Mouse (Mus musculus): ENCODE data around the gene Rorc.

Rorc gene

DNA sequence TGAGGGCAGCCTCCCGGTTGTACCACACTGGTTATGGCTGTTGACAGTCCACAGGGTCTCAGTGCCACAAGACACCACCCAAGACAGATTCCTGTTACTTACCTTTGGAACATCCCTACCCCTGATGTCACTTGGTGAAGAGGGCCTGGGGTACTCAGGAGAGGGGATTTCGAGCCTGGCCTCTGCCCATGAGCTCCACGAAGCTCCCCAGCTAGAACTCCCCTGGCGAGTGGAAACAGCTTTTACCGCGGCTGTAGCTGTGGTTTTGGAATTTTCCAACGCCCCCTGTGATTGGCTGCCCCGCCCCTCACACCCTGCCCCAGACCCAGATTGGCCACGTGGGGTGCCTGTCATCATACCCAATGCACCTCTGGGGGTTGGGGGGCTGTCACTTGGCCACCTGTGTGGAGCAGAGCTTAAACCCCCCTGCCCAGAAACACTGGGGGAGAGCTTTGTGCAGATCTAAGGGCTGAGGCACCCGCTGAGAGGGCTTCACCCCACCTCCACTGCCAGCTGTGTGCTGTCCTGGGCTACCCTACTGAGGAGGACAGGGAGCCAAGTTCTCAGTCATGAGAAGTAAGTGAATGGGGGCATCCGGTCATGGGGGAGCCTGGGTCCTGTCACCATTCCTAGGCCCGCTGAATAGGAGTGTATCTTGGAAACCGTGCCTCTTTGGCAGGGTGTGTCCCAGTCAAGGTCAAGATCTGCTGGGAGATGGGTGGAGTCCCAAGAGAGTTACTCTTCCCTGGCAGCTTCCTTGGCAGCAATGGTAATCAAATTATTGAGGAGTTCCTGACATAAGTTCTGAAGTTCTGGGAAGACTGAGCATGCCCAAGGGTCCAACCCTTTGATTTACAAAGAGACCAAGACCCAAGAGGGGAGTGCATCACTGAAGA, 4.7 kb downstream of the Rorc start:
- no peak for DNase-seq

DNA sequence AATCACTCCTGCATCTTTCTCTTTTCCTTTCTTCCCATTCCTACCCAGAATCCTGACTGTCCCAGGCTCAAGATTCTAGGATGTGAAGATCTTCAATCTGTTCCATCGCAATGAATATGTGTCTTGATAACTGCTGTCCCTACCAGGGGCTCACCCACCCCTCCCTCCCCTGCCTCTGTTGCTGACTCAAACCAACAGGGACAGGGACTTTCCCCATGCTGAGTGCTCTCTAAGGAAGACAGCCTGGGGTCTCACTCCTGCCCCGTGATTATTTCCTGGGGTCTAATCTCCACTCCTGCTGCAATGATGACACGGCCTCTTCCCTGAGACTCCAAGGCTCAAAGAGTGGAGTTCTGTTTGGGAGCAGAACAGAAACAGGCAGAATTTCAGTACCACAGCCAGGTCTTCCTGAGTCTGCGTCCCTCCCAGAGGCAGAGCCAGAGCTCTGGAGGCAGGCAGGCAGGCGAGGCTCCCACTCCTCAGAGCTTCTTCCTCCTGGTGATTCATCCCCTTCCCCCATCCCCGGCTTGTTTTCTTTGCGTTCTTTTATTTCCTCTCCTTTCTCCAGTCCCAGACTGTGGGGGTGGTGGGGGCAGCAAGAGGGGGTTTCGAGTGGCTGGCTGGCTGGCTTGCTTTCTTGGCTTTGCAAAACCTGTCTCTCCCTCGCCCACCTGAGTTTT, 7.4 kb downstream of the Rorc start:
- DNase-seq = no peak

DNA sequence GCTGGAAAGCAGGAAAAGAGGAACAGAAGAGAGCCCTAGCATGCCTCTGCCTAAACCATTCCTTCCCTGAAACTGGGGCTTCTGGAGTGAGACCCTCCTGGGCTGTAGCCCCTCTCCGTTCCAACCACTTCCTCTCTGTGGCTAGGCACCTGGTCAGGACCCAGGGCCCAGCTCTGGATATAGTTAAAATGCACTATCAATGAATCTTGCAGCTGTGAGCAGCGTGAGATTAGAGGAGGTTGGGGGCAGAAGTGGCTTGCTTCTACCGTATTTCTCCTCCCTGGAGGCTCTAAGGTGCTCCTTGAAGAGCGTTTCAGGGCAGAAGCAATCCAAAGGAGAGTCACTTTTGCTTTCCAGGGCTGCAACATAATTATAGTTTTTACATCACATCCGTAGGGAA, 9.7 kb downstream of the Rorc start:
- DNase-seq = no peak

DNA sequence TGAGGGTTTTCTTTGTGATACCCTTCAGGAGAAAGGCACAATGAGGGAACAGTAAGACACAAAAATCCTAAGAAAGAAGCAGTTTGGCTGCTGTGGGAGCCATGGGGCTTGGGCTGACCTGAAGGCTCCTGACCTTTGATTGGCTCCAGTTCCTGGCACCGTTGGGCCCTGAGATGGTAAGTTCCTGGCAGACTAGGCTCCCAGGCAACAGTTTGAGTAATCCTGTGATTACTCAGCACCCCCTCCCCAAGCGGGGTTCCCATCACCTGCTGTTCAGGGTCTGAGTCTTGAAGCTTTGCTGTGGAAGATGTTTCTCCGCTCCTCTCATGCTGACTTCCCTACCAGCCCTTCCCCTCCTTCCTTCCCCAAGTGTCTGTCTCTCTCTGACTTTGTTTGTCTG, 10.9 kb downstream of the Rorc start:
- no peak for DNase-seq

DNA sequence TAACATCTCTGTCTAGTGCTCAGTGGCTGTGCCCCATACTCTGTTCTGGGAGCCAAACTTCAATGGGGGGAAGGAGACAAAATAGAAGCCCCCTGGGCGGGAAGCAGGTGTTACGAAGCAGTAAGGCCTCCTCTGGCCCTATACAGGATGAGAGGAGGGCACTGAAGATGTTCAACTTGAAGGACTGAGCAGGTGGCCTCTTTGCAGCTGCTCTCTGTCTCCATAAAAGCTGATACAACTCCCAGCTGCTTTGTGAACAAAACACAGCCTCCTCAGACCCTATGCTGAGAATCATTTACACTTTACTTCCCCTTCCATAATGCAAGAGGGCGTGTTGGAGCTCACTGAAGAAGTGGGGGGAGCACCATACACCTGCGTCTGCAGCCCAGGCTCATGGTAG, 14.1 kb downstream of the Rorc start:
- DNase-seq = no peak

DNA sequence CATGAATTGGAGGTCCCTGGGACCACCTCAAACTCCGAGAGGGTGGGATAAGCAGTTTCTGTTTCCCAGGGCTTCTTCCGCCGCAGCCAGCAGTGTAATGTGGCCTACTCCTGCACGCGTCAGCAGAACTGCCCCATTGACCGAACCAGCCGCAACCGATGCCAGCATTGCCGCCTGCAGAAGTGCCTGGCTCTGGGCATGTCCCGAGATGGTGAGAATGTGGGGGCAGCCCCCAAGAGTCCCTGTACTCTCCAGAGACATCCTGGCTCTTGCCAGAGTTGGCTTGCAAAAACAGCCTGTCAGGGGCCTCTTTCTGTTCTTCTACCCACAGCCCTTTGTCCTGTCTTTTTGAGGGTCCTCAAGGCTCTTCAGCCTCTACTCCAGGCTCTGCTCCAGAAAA, 14.8 kb downstream of the Rorc start:
- no peak for DNase-seq

DNA sequence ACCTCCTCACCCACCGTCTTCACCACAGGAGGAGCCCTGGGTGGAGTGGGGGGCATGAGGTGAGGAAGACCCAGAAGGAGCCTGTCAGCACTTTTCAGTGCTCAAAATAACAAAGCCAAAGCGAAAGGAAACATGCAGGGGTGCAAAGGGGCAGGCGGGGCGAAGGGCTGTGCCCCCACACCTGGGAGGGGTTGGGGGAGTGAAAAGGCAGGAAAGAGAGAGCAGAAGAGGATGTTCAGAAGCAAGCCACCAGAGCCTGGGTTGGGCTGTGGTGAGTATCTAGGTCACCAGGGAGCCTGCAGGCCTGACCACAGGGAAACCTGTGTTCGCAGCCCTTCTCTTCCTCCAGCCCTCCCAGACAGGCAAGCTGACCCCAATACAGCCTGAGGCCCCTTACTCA, 15.5 kb downstream of the Rorc start:
- no peak for DNase-seq

DNA sequence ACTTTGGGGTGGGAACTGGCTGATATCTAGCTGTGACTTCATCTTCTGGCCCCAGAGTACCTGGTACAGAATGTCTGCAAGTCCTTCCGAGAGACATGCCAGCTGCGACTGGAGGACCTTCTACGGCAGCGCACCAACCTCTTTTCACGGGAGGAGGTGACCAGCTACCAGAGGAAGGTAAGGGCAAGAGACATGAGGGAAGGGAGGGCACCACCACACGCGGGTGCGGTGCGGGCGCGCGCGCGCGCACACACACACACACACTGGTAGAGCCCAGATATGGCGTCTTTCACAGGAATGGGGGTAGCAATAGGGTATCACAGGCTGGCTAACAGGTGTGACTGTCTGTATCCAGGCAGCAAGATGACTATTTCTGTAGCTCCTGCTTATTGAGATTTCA, 16.8 kb downstream of the Rorc start:
- no peak for DNase-seq

DNA sequence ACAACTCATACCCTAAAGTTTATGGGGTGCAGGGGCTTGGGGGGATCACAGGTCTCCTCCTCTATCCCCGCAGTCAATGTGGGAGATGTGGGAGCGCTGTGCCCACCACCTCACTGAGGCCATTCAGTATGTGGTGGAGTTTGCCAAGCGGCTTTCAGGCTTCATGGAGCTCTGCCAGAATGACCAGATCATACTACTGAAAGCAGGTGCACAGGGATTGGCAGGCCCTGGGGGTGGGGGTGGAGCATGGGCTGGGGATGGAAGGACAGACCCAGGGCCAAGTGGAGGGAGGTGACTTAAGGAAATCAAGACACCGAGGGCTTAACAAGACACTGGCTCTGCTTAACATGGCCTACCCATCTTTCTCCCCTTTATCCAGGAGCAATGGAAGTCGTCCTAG, 18.4 kb downstream of the Rorc start:
- DNase-seq = no peak

DNA sequence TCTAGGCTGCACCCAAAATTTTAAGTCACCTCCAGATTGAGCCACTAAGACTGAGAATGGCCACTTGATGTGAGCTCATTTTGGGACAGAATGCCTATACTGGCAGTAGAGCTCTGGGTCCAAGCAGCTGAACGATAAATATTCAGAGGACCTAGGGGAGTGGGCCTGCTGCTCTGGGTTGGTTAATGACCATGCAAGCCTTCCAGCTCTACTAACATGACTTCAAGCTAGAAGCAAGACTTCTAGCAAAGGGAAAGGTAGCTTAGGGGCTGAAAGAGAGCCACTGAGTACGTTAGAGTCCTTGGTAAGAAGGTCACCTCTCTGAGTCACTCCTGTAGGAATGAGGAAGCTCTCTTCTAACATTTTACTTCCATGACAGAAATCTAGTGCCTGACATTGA, 19.5 kb downstream of the Rorc start:
- no peak for DNase-seq

DNA sequence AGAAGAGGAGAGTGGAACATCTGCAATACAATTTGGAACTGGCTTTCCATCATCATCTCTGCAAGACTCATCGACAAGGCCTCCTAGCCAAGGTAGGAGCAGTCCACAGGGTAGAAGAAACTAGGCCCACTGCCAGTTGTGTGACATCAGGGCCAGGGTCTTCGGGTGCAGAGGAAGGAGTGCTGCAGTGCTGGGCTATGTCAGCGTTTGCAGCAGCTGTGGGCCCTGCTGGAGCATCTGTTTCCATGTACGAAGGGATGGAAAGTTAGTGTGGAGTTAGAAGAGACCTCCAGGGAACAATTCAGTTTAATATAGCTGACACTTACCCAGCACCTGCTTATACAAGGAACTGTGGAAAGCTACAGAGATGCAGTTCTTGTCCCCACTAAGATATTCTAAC, 20.5 kb downstream of the Rorc start:
- no peak for DNase-seq

DNA sequence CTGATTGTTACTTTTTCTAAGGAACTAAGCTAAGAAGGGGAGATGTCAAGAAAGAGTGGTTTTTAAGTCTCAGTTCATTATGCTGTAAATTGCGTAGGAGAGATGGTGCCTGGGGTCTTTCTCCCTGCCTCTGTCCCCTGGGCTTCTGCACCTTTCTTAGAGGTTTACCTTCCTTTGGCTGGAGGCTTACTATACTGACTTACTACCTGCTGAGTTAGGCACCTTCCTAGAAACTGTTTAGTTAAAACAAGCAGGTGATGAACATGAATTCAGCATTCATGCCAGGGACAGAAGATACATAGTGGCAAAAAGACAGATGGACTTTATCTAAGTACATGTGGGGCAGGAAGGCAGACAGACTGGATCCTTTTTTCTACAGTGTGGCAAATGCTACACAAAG, 23.7 kb downstream of the Rorc start:
- DNase-seq = no peak

DNA sequence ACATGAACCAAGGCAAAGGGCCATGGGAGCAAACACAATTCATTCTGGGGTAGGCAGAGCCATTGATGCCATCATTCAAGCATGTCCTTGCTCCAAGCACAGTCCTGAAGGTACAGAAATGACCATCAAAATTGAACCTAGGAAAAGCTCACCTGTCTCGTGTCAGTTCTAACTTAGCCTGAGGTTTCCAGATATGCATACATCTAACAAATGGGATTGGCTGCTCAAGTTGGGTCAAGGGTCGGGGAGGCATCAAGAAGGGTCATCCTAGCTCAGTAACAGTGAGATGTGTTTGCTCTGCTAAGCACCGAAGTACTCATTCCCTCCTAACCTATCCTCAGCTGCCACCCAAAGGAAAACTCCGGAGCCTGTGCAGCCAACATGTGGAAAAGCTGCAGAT, 24.3 kb downstream of the Rorc start:
- no peak for DNase-seq

DNA sequence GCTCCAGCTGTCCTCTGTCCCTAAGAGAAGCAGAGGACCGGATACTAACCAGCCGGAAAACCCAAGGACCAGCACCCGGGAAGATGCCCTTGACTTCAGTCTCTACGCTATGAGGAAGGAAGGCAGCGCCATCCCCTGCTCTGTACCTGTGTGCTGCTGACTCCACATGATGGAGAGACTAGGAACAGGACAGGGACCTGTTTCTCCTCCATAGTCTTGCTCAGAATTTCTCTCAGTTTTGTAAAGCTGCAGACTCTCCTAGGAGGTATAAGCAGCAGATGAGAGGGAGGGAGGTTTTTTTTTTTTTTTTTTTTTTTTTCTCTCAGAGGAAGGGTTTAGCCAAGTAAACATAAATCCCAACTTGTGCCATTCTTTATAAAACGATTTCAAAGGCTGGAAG, 25.6 kb downstream of the Rorc start, which contains the start of gene Lingo4:
TSS of gene Lingo4 (plus strand) at position 301 of the 400 bp plus-strand sequence.
- DNase-seq = no peak

DNA sequence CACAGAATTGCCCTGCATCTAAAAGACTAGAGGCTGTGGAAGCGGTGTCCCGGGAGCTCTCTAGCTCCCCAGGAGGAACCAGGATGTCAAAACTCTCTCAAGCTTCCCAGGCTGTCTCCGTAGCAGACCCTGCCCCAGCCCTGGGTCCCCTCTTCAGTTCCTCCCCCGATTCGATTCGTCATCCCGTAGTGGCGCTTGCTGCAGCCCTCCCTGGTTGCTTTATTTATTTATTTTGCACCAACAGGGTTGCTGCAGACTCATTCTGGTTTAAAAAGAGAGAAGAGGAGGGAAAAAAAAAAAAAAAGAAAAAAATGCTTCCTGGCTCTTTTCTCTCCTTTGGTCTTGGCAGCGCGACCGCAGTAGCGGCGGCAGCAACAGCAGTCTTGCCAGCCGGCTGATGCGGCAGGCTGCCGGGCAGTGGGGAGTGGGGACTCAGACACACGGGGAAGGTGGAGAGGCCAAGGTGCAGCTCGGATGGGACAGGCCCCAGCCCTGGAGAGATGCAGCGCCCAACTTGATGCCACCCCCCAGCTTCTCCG, 26.4 kb downstream of the Rorc start:
- DNase-seq = no peak

DNA sequence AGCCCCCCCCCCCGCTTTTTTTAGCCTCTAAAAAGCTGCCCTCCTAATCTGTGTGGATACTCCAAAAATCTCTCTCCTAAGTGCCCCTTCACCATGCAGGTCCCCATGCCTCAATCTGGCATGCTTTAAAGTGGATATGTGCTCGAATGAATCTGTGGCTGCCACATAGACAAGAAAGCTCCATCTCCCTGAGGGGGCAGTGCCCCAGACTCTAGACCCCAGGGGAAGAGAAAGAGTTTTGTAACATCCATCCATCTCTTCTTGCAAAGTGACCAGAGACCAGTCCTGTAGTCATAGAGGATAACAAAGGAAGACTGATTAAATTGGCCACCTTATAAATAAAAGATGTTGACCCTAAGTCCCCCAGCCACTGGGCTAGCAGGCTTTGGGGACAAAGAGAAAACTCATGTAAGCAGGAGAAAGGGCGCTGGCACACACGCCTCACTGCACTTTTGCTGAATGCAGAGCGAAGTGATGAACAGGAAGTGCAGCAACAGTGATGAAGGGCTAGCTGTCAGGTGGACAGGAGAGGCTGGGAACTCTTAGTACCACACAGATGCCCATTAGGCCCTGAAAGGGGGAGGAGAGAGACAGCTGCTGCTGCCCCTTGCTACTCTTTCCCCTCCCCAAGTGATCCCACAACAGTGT, 27.2 kb downstream of the Rorc start:
- no peak for DNase-seq

DNA sequence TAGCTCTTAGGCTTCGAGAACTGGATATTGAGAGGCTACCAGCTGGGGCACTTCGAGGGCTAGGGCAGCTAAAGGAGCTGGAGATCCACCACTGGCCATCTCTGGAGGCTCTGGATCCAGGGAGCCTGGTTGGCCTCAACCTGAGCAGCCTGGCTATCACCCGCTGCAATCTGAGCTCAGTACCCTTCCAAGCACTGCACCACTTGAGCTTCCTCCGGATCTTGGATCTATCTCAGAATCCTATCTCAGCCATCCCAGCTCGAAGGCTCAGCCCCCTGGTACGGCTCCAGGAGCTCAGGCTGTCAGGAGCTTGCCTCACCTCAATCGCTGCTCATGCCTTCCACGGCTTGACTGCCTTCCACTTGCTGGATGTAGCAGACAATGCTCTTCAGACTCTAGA, 29.9 kb downstream of the Rorc start:
- no peak for DNase-seq

DNA sequence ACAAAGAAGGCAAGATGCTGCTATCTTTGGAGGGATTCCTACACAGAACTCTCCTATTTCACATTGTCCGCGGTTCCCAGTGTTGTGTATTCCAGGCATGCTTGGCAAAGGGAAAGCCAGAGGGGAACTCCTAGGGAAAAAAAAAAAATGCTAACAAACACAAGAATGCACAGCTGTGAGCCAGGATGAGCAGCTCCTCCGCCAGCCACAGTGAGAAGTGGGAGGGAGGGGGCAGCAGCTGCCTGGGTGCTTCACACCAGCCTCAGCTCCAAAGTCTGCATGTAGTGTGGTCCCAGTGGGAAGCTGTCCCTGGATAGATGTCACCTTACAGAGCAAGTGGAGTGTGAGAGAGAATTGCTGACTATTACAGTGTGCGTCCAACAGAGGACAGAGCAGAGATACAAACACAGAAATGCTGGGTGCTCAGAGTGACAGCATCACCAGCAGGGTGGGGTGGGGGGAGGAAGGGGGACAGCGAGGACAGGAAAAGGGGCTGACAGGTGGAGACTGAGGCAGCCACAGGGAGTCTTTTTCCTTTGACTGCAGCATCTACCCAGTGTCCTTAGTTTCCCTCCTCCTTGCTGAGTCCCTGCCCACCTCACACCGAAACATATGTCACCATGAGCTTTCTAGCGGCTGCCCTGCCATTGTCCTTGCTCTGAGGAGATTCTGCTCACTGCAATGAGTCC, 31.9 kb downstream of the Rorc start:
- no peak for DNase-seq

DNA sequence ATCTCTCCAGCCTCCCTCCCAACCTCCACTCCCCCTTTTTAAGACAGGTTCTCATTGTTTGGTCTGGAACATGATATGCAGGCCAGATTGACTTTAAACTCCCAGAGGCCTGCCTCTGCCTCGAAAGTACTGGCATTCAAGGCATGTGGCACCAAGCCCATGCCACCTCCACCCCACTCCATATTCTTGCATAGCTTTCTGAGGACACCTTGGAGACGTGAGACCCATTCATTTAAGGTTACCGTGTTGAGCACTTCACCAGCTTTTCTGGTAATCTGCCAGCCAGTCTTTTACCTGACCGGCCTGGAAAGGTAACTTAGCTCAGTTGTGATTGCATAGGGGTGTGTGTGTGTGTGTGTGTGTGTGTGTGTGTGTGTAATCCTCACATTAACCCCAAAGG, 33.0 kb downstream of the Rorc start:
- DNase-seq = no peak

DNA sequence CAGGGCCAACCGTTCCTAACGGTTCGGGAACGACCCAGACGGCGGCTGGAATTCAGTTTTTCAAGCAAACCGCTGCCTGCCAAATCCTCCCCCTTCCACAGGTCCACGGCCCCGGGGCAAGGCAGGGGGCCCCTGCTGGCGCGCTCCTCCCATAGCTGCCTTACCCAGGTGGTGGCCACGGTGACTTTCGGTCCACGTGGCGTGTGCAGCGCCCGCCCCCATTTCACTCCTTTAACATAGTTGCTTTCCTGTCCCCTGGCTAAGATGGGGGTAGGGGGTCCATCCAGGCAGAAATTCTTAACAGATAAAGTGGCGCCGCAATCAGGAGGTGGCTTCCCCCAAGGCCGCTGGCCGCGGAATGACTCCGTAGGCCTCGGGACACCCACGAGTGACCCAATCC, 39.9 kb downstream of the Rorc start:
- peak; percentile 22 for DNase-seq

DNA sequence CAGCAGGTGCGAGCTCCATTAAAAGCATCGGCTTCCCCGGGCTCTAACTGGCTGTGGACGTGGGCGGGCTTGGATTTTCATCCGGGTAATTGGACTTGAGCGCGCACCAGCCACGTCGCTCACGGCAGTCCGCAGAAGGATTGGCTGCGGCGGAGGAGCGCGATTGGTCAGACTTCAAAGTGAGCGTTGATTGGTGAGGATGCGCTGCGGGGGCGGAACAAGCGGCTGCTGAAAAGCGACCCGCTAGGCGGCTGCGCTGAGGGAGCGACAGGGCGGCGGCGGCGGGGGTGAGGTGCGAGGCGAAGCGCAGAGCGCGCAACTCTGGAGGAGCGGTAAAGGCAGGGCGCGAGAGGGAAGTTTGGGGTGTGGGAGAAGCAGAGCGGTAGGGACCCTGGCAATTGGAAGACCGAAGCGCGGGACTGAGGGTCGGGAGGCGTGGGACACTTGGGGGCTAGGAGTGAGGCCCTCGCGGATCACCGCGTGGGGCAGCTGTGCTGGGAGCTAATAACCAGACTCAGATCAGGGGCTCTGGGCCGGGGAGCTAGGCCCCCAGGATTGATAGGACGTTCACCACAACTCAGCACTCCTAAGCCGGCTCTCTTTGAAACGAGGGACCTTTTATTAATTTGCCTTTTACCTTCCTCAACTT, 40.6 kb downstream of the Rorc start, which contains the start of gene Tdrkh:
TSS of gene Tdrkh (plus strand) at position 243 of the 649 bp plus-strand sequence.
- peak; percentile 90 for DNase-seq

DNA sequence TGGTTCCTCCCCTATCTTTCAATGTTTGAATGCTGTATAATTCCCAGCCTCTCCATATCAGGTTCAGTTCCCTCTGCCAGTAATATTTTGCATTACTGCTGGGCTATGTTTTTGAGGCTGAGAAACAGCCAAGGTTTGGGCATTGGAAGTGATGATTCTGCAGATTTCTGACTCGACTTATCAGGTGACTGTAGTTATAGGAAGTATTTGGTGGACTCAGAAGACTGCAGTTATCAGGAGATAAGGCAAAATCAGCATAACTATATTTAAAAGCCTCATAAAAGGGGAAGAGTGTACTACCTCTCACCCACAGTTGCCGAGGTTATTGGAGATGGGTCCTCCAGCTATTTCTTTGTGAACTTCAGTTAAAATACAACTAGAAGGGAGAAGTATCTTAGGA, 58.4 kb downstream of the Rorc start:
- no peak for DNase-seq

All from liver (tissue).